Mouse (Mus musculus) erythroblast, embryonic 14.5 days (primary cell): ENCODE results near the gene Ano10. TPM values are rescaled to one million over a fixed set of nuclear protein-coding genes. Genes with fewer than 3 reads are reported as not detected.

ENCODE experiments used
- H3K27me3 ChIP-seq: 2 replicates; pipeline ENCODE4 v1.6.1; 2012; ENCODE audit warnings: inconsistent platforms; ENCODE audit not compliant: control insufficient read depth
- H3K36me3 ChIP-seq: 2 replicates; pipeline ENCODE4 v1.6.1; 2012; ENCODE audit warnings: mild to moderate bottlenecking, inconsistent platforms; ENCODE audit not compliant: control insufficient read depth
- H3K4me1 ChIP-seq: 2 replicates; pipeline ENCODE4 v1.6.1; 2012; ENCODE audit warnings: inconsistent platforms; ENCODE audit not compliant: control insufficient read depth
- H3K4me3 ChIP-seq: replicated peaks from 2 replicates; pipeline ENCODE3; 2012; ENCODE audit warnings: moderate library complexity, mild to moderate bottlenecking, inconsistent platforms
- H3K9me3 ChIP-seq: 2 replicates; pipeline ENCODE4 v1.6.1; 2012; ENCODE audit warnings: low read length, inconsistent platforms, mixed read lengths; ENCODE audit not compliant: control insufficient read depth
- GATA1 ChIP-seq: IDR thresholded peaks from 2 replicates; pipeline ENCODE4 v1.6.1; 2012; ENCODE audit warnings: low read length, inconsistent platforms, mixed read lengths
- TAL1 ChIP-seq: IDR thresholded peaks from 3 replicates; pipeline ENCODE4 v1.6.1; 2012; ENCODE audit warnings: low read length, inconsistent platforms, mixed read lengths
- polyA plus RNA-seq: library from polyadenylated mRNA; stranded (reverse); fragments of >175 nt; gene quantifications from 2 replicates; pipeline ENCODE4 v1.2.3, GENCODE M21; 2012

Ano10 gene
- polyA plus RNA-seq, 1 experiment: 0.10 TPM

GRCm38 (mm10) chr9:122276665-122277064, 17.6 kb downstream of the Ano10 start:
- H3K4me1 ChIP-seq: no peaks in the 10 kb centered on the region
- H3K27me3 ChIP-seq: no peaks in the 10 kb centered on the region
- H3K9me3 ChIP-seq: no peaks in the 10 kb centered on the region; the same call in 1 of the 2 replicates
- no peak overlapping the region for H3K4me3 ChIP-seq
- TF ChIP-seq TAL1 (no peak), GATA1 (no peak)
- H3K36me3 ChIP-seq: no peaks in the 10 kb centered on the region; the same call in 1 of the 2 replicates

GRCm38 (mm10) chr9:122276134-122276533, 18.1 kb downstream of the Ano10 start:
- no peak overlapping the region for H3K4me3 ChIP-seq
- H3K27me3 ChIP-seq: no peaks in the 10 kb centered on the region
- no peaks in the 10 kb centered on the region; the same call in 1 of the 2 replicates for H3K9me3 ChIP-seq
- TF ChIP-seq GATA1: no peak
- TF ChIP-seq TAL1: no peak
- no peaks in the 10 kb centered on the region; the same call in 1 of the 2 replicates for H3K36me3 ChIP-seq
- H3K4me1 ChIP-seq: no peaks in the 10 kb centered on the region

GRCm38 (mm10) chr9:122274346-122274745, 19.9 kb downstream of the Ano10 start:
- no peaks in the 10 kb centered on the region; the same call in 1 of the 2 replicates for H3K36me3 ChIP-seq
- H3K27me3 ChIP-seq: no peaks in the 10 kb centered on the region
- TF ChIP-seq GATA1 (no peak), TAL1 (no peak)
- no peaks in the 10 kb centered on the region for H3K4me1 ChIP-seq
- no peak overlapping the region for H3K4me3 ChIP-seq
- no peaks in the 10 kb centered on the region; the same call in 1 of the 2 replicates for H3K9me3 ChIP-seq

- Histone ChIP-seq H3K4me1 (no peaks in the 10 kb centered on the region), H3K4me3 (no peak overlapping the region)
- TF ChIP-seq TAL1 (no peak), GATA1 (no peak)
These were observed 20.3 kb downstream of the Ano10 start for GRCm38 (mm10) chr9:122273879-122274278.

GRCm38 (mm10) chr9:122271866-122272265, 22.4 kb downstream of the Ano10 start:
- no peaks in the 10 kb centered on the region; the same call in 1 of the 2 replicates for H3K36me3 ChIP-seq
- H3K4me3 ChIP-seq: no peak overlapping the region
- TF ChIP-seq TAL1: no peak
- no peak for TF ChIP-seq GATA1
- no peaks in the 10 kb centered on the region for H3K27me3 ChIP-seq
- no peaks in the 10 kb centered on the region for H3K4me1 ChIP-seq
- no peaks in the 10 kb centered on the region for H3K9me3 ChIP-seq

More at GRCm38 (mm10) chr9:122273879-122274278, 20.3 kb downstream of the Ano10 start:
- Histone ChIP-seq H3K36me3 (no peaks in the 10 kb centered on the region; the same call in 1 of the 2 replicates), H3K9me3 (no peaks in the 10 kb centered on the region; the same call in 1 of the 2 replicates), H3K27me3 (no peaks in the 10 kb centered on the region)

- no peaks in the 10 kb centered on the region for H3K4me1 ChIP-seq
- no peak overlapping the region for H3K4me3 ChIP-seq
- no peaks in the 10 kb centered on the region for H3K27me3 ChIP-seq
- H3K36me3 ChIP-seq: no peaks in the 10 kb centered on the region; the same call in 1 of the 2 replicates
- no peak for TF ChIP-seq GATA1
- TF ChIP-seq TAL1: no peak
- H3K9me3 ChIP-seq: no peaks in the 10 kb centered on the region
These were observed 22.9 kb downstream of the Ano10 start for GRCm38 (mm10) chr9:122271318-122271717.

GRCm38 (mm10) chr9:122270913-122271312, 23.3 kb downstream of the Ano10 start:
- TF ChIP-seq TAL1: no peak
- no peak for TF ChIP-seq GATA1
- H3K4me3 ChIP-seq: no peak overlapping the region
- no peaks in the 10 kb centered on the region for H3K27me3 ChIP-seq
- no peaks in the 10 kb centered on the region for H3K4me1 ChIP-seq
- H3K36me3 ChIP-seq: no peaks in the 10 kb centered on the region; the same call in 1 of the 2 replicates
- H3K9me3 ChIP-seq: no peaks in the 10 kb centered on the region

GRCm38 (mm10) chr9:122269256-122270041, 24.8 kb downstream of the Ano10 start:
- no peak for TF ChIP-seq TAL1
- no peak for TF ChIP-seq GATA1
- Histone ChIP-seq H3K27me3 (no peaks in the 10 kb centered on the region), H3K36me3 (no peaks in the 10 kb centered on the region; the same call in 1 of the 2 replicates), H3K4me1 (no peaks in the 10 kb centered on the region), H3K9me3 (no peaks in the 10 kb centered on the region), H3K4me3 (no peak overlapping the region)

- Histone ChIP-seq H3K4me3 (no peak overlapping the region), H3K9me3 (no peaks in the 10 kb centered on the region), H3K4me1 (no peaks in the 10 kb centered on the region), H3K27me3 (no peaks in the 10 kb centered on the region), H3K36me3 (no peaks in the 10 kb centered on the region; the same call in 1 of the 2 replicates)
- TF ChIP-seq GATA1: no peak
These were observed 28.6 kb downstream of the Ano10 start for GRCm38 (mm10) chr9:122265526-122266210.
